Mouse (Mus musculus) adrenal gland, adult 2 months (tissue): ENCODE measurements around the gene Tmem114. TPM values are rescaled to one million over a fixed set of nuclear protein-coding genes. Genes with fewer than 3 reads are reported as not detected.

Experiments used
- DNase-seq: peaks from one replicate; pipeline ENCODE4 v3.0.0; 2021
- polyA plus RNA-seq: library from polyadenylated mRNA; depleted of rRNA; stranded (reverse); fragments of >200 nt; gene quantifications from 2 replicates; pipeline ENCODE4 v1.2.3, GENCODE M21; 2012; rRNA removed
- total RNA-seq, 2 experiments: library from RNA; stranded (reverse); gene quantifications; 2 replicates each; pipeline ENCODE4 v1.2.3; 2021

The Tmem114 gene
- total and polyA plus RNA-seq, 3 experiments: not detected

DNA sequence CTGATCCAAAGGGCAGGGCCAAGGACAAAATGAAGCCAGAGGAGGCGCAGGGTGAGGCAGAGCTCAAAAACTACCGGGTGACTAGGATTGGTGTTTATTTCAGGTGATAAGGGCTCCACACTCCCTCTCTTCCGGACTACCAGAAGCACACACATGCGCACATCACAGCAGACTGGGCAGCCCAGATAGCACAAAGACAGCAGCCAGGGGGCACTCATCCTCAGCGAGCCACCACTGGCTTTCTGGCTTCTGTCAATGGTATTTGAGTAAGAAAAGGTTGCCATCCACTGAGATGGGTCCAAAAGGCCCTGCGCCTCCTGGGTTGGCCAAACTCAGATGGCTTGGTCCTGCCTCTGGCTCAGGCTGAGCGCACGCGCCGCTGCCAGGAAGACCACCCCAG, 15.7 kb downstream of the Tmem114 start:
- DNase-seq: no peak

DNA sequence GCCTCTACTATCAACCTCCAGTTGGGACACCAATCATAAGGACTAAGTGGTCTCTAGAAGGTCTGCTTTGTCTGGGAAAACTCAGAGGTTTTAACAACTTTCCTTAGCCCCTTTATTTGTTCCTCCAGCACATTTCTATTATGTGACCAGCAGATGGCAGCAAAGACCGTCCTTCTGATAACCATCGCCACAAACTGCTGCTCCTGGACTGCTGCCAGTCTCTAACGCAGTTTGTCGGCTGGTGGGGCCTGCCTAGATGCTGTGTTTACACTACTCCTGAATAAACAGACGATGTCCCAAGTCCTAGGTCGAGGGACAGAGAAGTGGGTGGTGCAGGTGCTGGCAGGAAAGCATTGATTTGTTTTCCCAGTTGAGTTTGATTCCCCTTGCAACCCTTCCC, 18.2 kb downstream of the Tmem114 start:
- peak; percentile 48 for DNase-seq

DNA sequence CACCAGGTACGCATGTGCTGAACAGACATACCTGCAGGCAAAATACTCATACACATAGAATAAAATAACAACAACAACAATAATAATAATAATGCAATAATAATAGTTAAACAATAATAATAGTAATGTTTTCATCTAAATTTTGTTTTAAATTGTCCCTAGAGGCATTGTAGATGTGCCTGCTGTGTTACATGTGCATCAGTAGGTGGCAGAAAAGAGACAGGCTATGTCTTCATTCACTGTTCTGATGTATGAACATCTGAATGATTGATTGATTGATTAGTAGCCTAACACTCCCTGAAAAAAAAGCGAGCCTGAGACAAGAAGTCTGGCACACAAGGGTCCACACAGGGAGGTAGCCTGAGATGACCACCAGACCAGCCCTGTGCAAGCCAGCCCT, 22.3 kb downstream of the Tmem114 start:
- DNase-seq: no peak

DNA sequence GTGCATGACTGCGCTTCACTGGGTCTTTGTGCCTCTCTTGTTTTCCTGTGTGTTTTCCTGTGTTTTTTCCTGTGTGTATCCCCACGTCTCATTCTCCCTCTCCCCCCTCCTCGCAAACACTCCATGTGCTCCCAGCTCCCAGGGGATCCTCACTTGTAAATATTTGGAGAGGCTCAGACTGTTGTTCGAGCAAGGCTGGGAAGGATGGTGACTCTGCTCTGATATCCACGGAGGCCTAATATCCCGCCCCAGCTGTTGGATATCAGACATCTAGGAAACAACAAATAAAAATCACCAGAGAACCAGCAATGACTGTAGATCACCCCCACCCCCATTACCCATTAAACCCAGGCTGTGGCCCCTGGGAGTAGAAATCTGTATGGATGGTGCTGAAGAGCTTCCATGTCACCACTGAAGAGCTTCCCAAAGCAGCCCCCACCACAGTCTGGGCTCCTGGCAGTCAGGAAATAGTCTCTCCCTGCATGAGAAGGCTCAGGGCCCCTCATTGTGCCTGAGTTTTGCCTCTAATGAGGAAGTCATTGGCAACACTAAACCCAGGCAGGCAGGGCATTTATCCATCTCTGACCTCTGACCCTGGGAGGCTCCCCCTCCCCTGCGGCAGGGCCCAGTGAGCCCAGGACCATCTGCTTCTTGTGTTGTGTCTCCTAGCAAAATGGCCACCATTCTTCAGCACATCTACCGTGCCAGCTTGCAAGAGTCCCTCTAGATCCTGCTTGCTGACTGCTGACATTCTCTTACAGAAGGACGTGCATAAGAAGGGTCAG, 23.6 kb downstream of the Tmem114 start:
- DNase-seq: no peak

DNA sequence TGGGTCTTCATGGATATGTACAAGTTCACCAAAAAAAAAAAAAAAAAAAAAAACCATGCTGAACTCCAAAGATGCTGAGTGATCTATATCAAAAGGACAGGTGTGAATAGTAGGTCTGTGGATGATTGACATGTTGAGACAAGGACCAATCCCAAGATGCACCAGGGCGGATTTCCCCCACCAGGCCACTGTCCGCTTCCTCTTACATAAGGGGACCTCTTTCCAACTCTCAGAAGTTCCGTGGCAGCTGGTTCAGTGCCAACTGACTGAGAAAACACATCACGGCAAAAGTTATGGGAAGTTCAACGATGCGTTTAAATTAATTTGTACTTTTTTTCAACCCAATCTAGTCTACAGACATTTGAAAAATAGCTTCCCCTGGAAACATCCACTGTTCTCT, 25.1 kb downstream of the Tmem114 start:
- no peak for DNase-seq

DNA sequence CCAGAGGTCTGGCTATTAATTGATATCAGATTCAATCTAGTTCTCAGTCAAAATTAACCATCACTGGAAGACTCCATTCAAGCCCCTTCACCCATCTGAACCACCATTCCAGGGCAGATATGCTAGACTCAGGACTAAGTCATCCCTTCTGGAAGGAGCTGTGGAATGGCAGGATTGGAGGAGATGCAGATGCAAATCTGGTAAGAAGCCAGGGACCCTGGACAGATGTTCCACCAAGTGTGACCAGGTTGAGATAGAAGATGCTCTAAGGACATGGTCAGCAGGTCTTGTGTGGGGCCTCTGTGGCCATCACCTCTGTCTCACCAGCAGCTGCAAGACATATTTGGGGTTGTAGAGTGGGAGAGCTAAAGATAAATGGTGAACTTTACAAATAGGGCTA, 30.0 kb downstream of the Tmem114 start:
- DNase-seq: no peak

DNA sequence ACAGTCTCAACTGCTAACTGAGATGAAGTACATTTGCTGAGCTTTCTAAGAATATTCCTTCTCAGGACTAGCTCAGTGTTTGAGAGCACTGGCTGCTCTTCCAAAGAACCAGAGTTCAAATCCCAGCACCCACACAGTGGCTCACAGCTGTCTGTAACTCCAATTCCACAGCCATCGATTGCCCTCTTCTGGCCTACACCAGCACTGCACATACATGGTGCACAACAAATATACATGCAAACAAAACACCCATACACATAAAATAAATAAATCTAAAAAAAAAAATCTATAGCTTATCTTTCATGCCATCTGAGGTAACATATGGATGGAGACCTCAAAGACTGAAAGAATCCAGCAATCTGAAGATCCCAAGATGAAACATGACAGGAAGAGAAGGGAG, 36.4 kb downstream of the Tmem114 start:
- DNase-seq: no peak

DNA sequence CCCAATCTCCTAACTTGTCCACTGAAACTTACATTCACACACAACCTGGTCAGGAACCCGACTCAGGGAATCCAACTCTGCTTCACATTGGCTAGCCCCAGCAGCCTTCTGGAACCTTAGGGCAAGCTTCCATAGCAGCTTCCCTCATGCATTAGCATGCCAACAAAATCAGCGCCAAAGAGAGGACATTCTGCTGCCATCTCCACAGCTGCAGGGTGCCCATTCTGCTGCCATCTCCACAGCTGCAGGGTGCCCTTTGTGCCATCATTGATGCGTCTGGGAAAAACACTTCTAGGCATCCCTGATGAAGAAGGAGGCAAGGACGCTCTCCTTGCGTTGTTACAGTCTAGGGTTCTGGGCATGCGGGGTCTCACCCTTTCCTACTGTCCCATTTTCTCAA, 38.5 kb downstream of the Tmem114 start:
- DNase-seq: no peak

DNA sequence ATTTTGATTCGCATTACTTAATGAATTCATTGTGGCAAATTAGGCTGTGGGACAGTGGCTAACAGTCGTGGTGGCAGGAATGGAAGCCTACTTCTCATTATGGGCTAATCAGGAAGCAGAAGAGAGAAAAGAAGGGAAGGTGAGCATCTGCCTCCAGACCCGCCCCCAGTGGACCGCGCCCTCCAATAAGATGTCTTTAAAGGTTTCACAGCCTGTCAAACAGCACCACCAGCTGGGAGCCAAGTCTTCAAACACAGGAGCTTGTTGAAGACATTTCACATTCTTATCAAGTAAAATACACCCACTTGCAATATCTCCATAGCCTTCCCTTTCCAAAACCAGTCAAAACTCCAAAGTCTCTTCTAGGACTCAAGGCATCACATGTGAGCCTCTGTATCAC, 39.3 kb downstream of the Tmem114 start:
- DNase-seq: no peak

DNA sequence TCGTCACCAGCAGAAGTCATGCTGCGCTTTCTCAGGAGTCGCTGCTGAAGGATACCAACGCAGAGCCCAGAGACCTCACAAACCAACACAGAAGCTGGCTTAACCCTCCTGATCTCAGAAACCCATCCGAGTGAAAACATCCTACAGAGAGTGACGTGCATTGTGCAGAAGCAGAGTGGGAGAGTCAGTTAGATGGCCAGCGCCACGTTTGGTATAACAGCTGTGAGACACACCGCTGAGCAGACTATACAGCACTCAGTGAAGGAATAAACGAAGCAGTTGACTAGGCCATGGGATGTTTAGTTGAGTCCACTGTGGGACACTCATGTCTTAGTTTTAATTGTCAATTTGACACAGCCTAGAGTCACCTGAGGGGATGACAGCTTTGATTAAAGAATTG, 40.2 kb downstream of the Tmem114 start:
- DNase-seq: no peak

DNA sequence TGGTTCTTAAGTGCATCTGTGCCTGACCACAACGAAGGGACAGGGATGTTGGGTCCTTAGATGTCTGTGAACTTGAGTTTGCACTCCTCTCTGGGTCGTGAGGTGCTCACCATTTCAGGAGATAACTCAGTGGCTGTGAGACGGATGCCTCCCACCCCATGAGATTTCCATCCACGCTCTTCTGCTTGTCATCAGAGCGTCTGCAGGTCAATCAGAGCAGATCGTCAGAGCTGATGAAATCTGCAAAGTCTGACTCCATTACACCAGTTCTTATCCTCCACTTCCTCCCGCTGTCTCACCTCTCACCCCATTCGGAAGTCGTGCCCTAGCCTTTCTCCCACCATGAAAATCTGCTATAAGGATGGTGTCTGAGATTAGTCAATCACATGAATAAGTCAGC, 41.5 kb downstream of the Tmem114 start:
- no peak for DNase-seq

DNA sequence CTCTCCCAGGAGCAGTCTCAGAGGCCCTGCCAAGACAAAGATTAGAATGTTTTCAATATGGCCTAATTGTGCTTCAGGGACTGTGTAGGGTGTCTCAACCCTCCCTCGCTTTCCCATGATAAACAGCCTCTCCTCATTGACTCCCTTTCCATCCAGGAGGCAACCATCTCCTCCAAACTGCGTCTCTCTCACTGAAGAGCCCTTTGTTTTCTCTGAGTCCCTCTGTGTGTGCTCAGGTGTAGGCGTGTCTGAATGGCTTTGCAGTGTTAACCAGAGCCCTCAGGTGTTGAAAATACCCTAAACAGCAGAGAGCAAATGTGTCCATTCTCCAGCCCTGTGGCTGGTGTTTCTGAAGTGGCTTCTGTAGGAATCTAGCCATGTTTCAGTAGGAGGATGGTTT, 61.9 kb downstream of the Tmem114 start:
- no peak for DNase-seq

Other genes starting within 250 kb of the Tmem114 start
- gene Mettl22, start 45.7 kb upstream of the Tmem114 start, total RNA-seq: 10 to 100 TPM; 15.1 to 19.3 TPM
- gene Mettl22, start 45.7 kb upstream of the Tmem114 start, polyA plus RNA-seq: 25.2 and 30.1 TPM in 2 replicates
- gene Abat, start 88.3 kb upstream of the Tmem114 start, total RNA-seq: 100 to 1,000 TPM in 1 of 2 experiments, 10 to 100 TPM in 1; 66.4 to 111 TPM
- gene Abat, start 88.3 kb upstream of the Tmem114 start, polyA plus RNA-seq: 37.9 and 46.4 TPM in 2 replicates
- gene Pmm2, start 212.5 kb upstream of the Tmem114 start, total RNA-seq: 10 to 100 TPM; 48.1 to 53.8 TPM
- 54.1 and 75.1 TPM in 2 replicates for gene Pmm2, start 212.5 kb upstream of the Tmem114 start, polyA plus RNA-seq
- gene Tmem186, start 212.6 kb upstream of the Tmem114 start, total RNA-seq: 10 to 100 TPM; 15.3 to 22.1 TPM
- 15.6 and 16.2 TPM in 2 replicates for gene Tmem186, start 212.6 kb upstream of the Tmem114 start, polyA plus RNA-seq
- gene Carhsp1, start 247.0 kb upstream of the Tmem114 start, total RNA-seq: 100 to 1,000 TPM in 1 of 2 experiments, 10 to 100 TPM in 1; 52.0 to 120 TPM
- gene Carhsp1, start 247.0 kb upstream of the Tmem114 start, polyA plus RNA-seq: 233 and 404 TPM in 2 replicates